8 mouse cellular contexts compared by ENCODE assay signal in the genomic region with DNA sequence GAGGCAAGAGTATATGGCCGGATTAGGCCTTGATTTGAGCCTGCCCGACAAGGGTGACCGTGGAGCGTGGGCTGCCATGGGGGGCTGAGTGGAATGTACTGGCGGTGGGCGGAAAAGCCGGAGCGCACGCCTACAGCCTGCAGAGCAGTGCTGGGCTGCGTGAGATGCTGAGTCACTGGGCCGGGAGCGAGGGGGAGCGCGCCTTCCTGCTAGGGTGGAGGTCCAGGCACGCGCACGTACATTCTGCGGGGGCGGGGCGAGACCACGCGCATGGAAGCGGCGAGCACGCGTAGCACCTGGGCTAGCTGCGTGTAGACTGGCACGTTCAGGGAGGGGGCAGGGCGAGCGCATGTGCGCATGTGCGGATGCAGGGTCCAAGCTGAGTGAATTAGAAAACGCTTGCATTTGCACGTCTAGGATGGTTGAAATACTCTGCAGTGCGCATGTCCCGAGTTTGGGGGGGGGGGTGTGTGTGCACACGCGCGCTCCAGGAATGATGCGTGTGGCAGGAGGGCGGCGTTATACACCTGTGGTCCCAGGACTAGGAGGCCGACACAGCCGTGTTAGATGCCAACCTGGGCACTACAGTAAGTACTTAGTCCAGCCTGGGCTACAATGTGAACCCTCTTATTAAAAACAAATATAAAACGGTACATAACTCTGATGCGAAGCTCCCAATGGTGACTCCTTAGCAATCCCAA. TPM values are rescaled to one million over a fixed set of nuclear protein-coding genes. Genes with fewer than 3 reads are reported as not detected.
DNase-seq lines count a peak whose midpoint lies in the region; ATAC-seq and TF ChIP-seq lines count a peak whose summit lies in the region.

No protein-coding gene starts in this region.

- H3K79me2 ChIP-seq in CH12.LX (replicated peaks; ENCODE audit: control insufficient read depth, extremely low read depth, insufficient read depth, poor library complexity, severe bottlenecking), result peaks cover 9% of the 10 kb centered on the region

- dilution Hi-C loops in CH12.LX (cut with MboI; ENCODE audit: extremely low pct_ligation_motif_present, extremely low pct_unique_long_range_greater_than_20kb, low sequenced_read_pairs), result no loop called here

- peak; percentile 84 for TF ChIP-seq POLR2A in CH12.LX (IDR thresholded peaks at IDR 0.05; ENCODE audit: low read depth, low read length)

- no peaks in the 10 kb centered on the region for H3K27me3 ChIP-seq in CH12.LX (replicated peaks)
- no peaks in the 10 kb centered on the region for H3K27me3 ChIP-seq in forebrain, embryonic 11.5 days (ENCODE audit: control insufficient read depth, insufficient read depth, low read length)
- H3K27me3 ChIP-seq in heart, embryonic 16.5 days (ENCODE audit: control insufficient read depth, insufficient read depth, low read length), result no peaks in the 10 kb centered on the region
- no peaks in the 10 kb centered on the region for H3K27me3 ChIP-seq in liver, embryonic 15.5 days
- no peaks in the 10 kb centered on the region for H3K27me3 ChIP-seq in neural tube, embryonic 12.5 days (replicated peaks)

- no peaks in the 10 kb centered on the region for H3K9me3 ChIP-seq in CH12.LX (replicated peaks; ENCODE audit: low read length)
- no peaks in the 10 kb centered on the region for H3K9me3 ChIP-seq in forebrain, embryonic 11.5 days (ENCODE audit: control insufficient read depth, low read length)
- H3K9me3 ChIP-seq in heart, embryonic 16.5 days (replicated peaks; ENCODE audit: control insufficient read depth, low read length), result no peaks in the 10 kb centered on the region
- H3K9me3 ChIP-seq in liver, embryonic 15.5 days (replicated peaks), result no peaks in the 10 kb centered on the region
- no peaks in the 10 kb centered on the region for H3K9me3 ChIP-seq in neural tube, embryonic 12.5 days

- under 1% methylated on average over 46 of the region's 46 CpGs for WGBS in forebrain, embryonic 11.5 days
- WGBS in heart, embryonic 16.5 days, result under 1% methylated on average over 46 of the region's 46 CpGs
- WGBS in liver, embryonic 15.5 days (ENCODE audit: insufficient replicate concordance), result under 1% methylated on average over 46 of the region's 46 CpGs
- under 1% methylated on average over 46 of the region's 46 CpGs for WGBS in neural tube, embryonic 12.5 days

- peak; percentile 99 for DNase-seq in CH12.LX (ENCODE audit: extremely low read depth)
- peak; percentile 94 for DNase-seq in c-Kit-positive CD71-positive TER-119-negative erythroid progenitor cells, embryonic 14.5 days (ENCODE audit: low read depth)
- peak; percentile 100 for DNase-seq in forebrain, embryonic 11.5 days (ENCODE audit: low spot score)
- peak; percentile 100 for DNase-seq in kidney, postnatal 36 days
- peak; percentile 97 for DNase-seq in telencephalon, adult 2 months (ENCODE audit: low read depth, low spot score)

- TF ChIP-seq RAD21 in CH12.LX (IDR thresholded peaks at IDR 0.05; ENCODE audit: low read depth, low read length), result no peak

- TF ChIP-seq CTCF in CH12.LX (conservative IDR thresholded peaks at IDR 0.05 in 1 of 2, IDR thresholded peaks at IDR 0.05 in 1 of 2; ENCODE audit: low read depth in 2 of 2, low read length in 2 of 2), result no peak

- H3K4me2 ChIP-seq in CH12.LX (ENCODE audit: insufficient read depth, low read depth, poor library complexity, severe bottlenecking), result peak overlapping the region; percentile 96
- peak overlapping the region; percentile 70 for H3K4me2 ChIP-seq in forebrain, embryonic 11.5 days (ENCODE audit: low read depth, low read length, severe bottlenecking)
- H3K4me2 ChIP-seq in heart, embryonic 16.5 days (ENCODE audit: low read depth, low read length), result peak overlapping the region; percentile 82
- H3K4me2 ChIP-seq in liver, embryonic 15.5 days, result peak overlapping the region; percentile 90
- peak overlapping the region; percentile 65 for H3K4me2 ChIP-seq in neural tube, embryonic 12.5 days (replicated peaks)

- in situ Hi-C loops in CH12.LX (cut with MboI; ENCODE audit: low pct_ligation_motif_present, low pct_unique_long_range_greater_than_20kb, low sequenced_read_pairs), result loop anchor here (5.0 kb wide), 1 partner anchor 67 kb away; the partner anchor contains the start of gene Uba2

- H3K4me3 ChIP-seq in CH12.LX (replicated peaks in 1 of 3; ENCODE audit: low read depth in 2 of 3, low read length in 2 of 3, poor library complexity in 1 of 3), result peak overlapping the region; percentile 55 to 93 (median 75)
- H3K4me3 ChIP-seq in forebrain, embryonic 11.5 days (ENCODE audit: low read depth, low read length), result peak overlapping the region; percentile 43
- peak overlapping the region; percentile 62 for H3K4me3 ChIP-seq in heart, embryonic 16.5 days (ENCODE audit: low read length)
- H3K4me3 ChIP-seq in liver, embryonic 15.5 days (replicated peaks), result peak overlapping the region; percentile 62
- peak overlapping the region; percentile 39 for H3K4me3 ChIP-seq in neural tube, embryonic 12.5 days

- peak overlapping the region; percentile 86 for H3K27ac ChIP-seq in CH12.LX (ENCODE audit: insufficient read depth, low read depth)
- H3K27ac ChIP-seq in forebrain, embryonic 11.5 days (ENCODE audit: low read depth, low read length), result peak overlapping the region; percentile 77
- H3K27ac ChIP-seq in heart, embryonic 16.5 days (ENCODE audit: low read length), result peak overlapping the region; percentile 98
- H3K27ac ChIP-seq in liver, embryonic 15.5 days (replicated peaks), result peak overlapping the region; percentile 87
- peak overlapping the region; percentile 50; the same call in 1 of the 2 replicates for H3K27ac ChIP-seq in neural tube, embryonic 12.5 days

- ATAC-seq in forebrain, embryonic 11.5 days (replicated peaks; ENCODE audit: low FRiP score), result peak; percentile 95
- peak; percentile 89 for ATAC-seq in heart, embryonic 16.5 days (replicated peaks; ENCODE audit: extremely low read depth, insufficient read depth, low FRiP score)
- peak; percentile 89 for ATAC-seq in liver, embryonic 15.5 days (ENCODE audit: insufficient read depth)
- peak; percentile 93 for ATAC-seq in neural tube, embryonic 12.5 days (ENCODE audit: low FRiP score, low read depth)

- peaks cover 0 to 37% of the 10 kb centered on the region in 2 experiments; a peak in 2 of 4 replicates for H3K4me1 ChIP-seq in CH12.LX (ENCODE audit: control insufficient read depth in 1 of 2, insufficient read depth in 2 of 2)
- H3K4me1 ChIP-seq in forebrain, embryonic 11.5 days (replicated peaks; ENCODE audit: control insufficient read depth, insufficient read depth, low read length), result peaks cover 8% of the 10 kb centered on the region
- peaks cover 19% of the 10 kb centered on the region for H3K4me1 ChIP-seq in heart, embryonic 16.5 days (ENCODE audit: control insufficient read depth, insufficient read depth, low read length)
- H3K4me1 ChIP-seq in liver, embryonic 15.5 days (replicated peaks), result peaks cover 64% of the 10 kb centered on the region
- H3K4me1 ChIP-seq in neural tube, embryonic 12.5 days, result peaks cover 22% of the 10 kb centered on the region

- peak; percentile 43; the same call in 1 of the 2 replicates for TF ChIP-seq EP300 in CH12.LX (IDR thresholded peaks at IDR 0.05; ENCODE audit: low read length)

- H3K9ac ChIP-seq in CH12.LX (ENCODE audit: insufficient read depth, low read depth), result peak overlapping the region; percentile 93
- peak overlapping the region; percentile 48 for H3K9ac ChIP-seq in forebrain, embryonic 11.5 days (ENCODE audit: low read length)
- H3K9ac ChIP-seq in heart, embryonic 16.5 days (ENCODE audit: low read length), result peak overlapping the region; percentile 81
- H3K9ac ChIP-seq in liver, embryonic 15.5 days, result peak overlapping the region; percentile 54
- peak overlapping the region; percentile 48 for H3K9ac ChIP-seq in neural tube, embryonic 12.5 days

- H3K36me3 ChIP-seq in CH12.LX (replicated peaks in 1 of 2; ENCODE audit: control insufficient read depth in 1 of 2, insufficient read depth in 1 of 2, low read length in 1 of 2), result peaks cover 14 to 30% of the 10 kb centered on the region in 2 experiments
- H3K36me3 ChIP-seq in forebrain, embryonic 11.5 days (ENCODE audit: control insufficient read depth, insufficient read depth, low read length), result no peaks in the 10 kb centered on the region; the same call in 1 of the 2 replicates
- H3K36me3 ChIP-seq in heart, embryonic 16.5 days (ENCODE audit: control insufficient read depth, insufficient read depth), result peaks cover 21% of the 10 kb centered on the region
- H3K36me3 ChIP-seq in liver, embryonic 15.5 days (replicated peaks), result peaks cover 31% of the 10 kb centered on the region
- peaks cover 28% of the 10 kb centered on the region for H3K36me3 ChIP-seq in neural tube, embryonic 12.5 days

TF ChIP-seq in CH12.LX, 34 proteins besides CTCF, POLR2A, EP300 and RAD21 (continues in another document):
- peak; percentile 17; the same call in 1 of the 2 replicates for TF ChIP-seq ZNF384 (IDR thresholded peaks at IDR 0.05; ENCODE audit: low read depth, low read length)
- TF ChIP-seq BHLHE40 (IDR thresholded peaks at IDR 0.05; ENCODE audit: low read depth, low read length), result peak; percentile 100

RNA-seq across cellular contexts. Expression of gene Gpi1, which starts 3.9 kb away (rescaled TPM):
- 243 and 332 TPM in 2 replicates for total RNA-seq in CH12.LX (2012; rRNA removed)
- 227 and 278 TPM in 2 replicates for total RNA-seq in CH12.LX (2014; rRNA removed)
- 681 and 693 TPM in 2 replicates for polyA plus RNA-seq in CH12.LX (2012; ENCODE audit: insufficient read length, low read depth)
- 376 and 377 TPM in 2 replicates for polyA plus RNA-seq in forebrain, embryonic 11.5 days (2014; fragmentation: Nextera tagmentation; extraction: Ambion mirVana)
- polyA plus RNA-seq in heart, embryonic 16.5 days (2015; fragmentation: Nextera tagmentation; extraction: Ambion mirVana), result 694 and 810 TPM in 2 replicates
- polyA plus RNA-seq in liver, embryonic 15.5 days (2015; fragmentation: Nextera tagmentation; extraction: Ambion mirVana), result 149 and 159 TPM in 2 replicates
- polyA plus RNA-seq in neural tube, embryonic 12.5 days (2016; fragmentation: Nextera tagmentation; extraction: Ambion mirVana), result 273 and 294 TPM in 2 replicates

RNA-seq across cellular contexts. Expression of gene Gm6096, which starts 16.8 kb away (rescaled TPM):
- total RNA-seq in CH12.LX (2012; rRNA removed) (not detected in 2 replicates), CH12.LX (2014; rRNA removed) (not detected in 2 replicates)
- polyA plus RNA-seq in CH12.LX (2012; ENCODE audit: insufficient read length, low read depth), result not detected in 2 replicates
- 0.60 TPM in 1 of 2 replicates, not detected in the other for polyA plus RNA-seq in forebrain, embryonic 11.5 days (2014; fragmentation: Nextera tagmentation; extraction: Ambion mirVana)
- polyA plus RNA-seq in heart, embryonic 16.5 days (2015; fragmentation: Nextera tagmentation; extraction: Ambion mirVana), result 0.42 and 0.52 TPM in 2 replicates
- not detected in 2 replicates for polyA plus RNA-seq in liver, embryonic 15.5 days (2015; fragmentation: Nextera tagmentation; extraction: Ambion mirVana)
- polyA plus RNA-seq in neural tube, embryonic 12.5 days (2016; fragmentation: Nextera tagmentation; extraction: Ambion mirVana), result 0.83 TPM in 1 of 2 replicates, not detected in the other

RNA-seq across cellular contexts. Expression of gene Pdcd2l, which starts 37.6 kb away (rescaled TPM):
- 41.4 and 51.6 TPM in 2 replicates for total RNA-seq in CH12.LX (2012; rRNA removed)
- total RNA-seq in CH12.LX (2014; rRNA removed), result 39.5 and 41.2 TPM in 2 replicates
- 27.9 and 30.1 TPM in 2 replicates for polyA plus RNA-seq in CH12.LX (2012; ENCODE audit: insufficient read length, low read depth)
- polyA plus RNA-seq in forebrain, embryonic 11.5 days (2014; fragmentation: Nextera tagmentation; extraction: Ambion mirVana), result 62.3 and 66.5 TPM in 2 replicates
- 59.3 and 59.5 TPM in 2 replicates for polyA plus RNA-seq in heart, embryonic 16.5 days (2015; fragmentation: Nextera tagmentation; extraction: Ambion mirVana)
- polyA plus RNA-seq in liver, embryonic 15.5 days (2015; fragmentation: Nextera tagmentation; extraction: Ambion mirVana), result 20.9 and 26.0 TPM in 2 replicates
- polyA plus RNA-seq in neural tube, embryonic 12.5 days (2016; fragmentation: Nextera tagmentation; extraction: Ambion mirVana), result 66.2 and 77.8 TPM in 2 replicates

Comparison
In these comparisons a context has a peak if more than half of its experiments do, and no peak if none do; other contexts are left out.
1. Peak in every context shown above with its lines: DNase-seq, ATAC-seq, H3K4me3 ChIP-seq and H3K27ac ChIP-seq.